Comparison of ENCODE assay signal across 8 mouse cellular contexts in the genomic region with DNA sequence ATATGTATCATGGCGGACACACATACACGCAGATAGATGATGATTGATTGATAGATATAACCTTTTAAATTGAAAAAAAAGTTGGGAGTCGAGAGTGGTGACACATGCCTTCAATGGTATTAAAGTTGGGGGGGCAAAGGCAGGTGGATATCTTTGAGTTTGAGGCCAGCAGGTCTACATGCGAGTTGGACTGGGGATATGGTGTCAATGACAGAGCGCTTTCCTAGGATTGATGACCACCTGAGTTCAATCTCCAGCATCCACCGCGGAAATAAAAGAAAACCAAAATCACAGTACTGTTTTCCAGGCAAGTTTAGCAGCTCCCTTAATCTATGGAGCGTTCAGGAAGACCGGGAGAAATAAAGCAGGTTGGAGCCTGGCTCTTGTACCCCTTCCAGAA. TPM values are rescaled to one million over a fixed set of nuclear protein-coding genes. Genes with fewer than 3 reads are reported as not detected.
DNase-seq lines count a peak whose midpoint lies in the region; ATAC-seq and TF ChIP-seq lines count a peak whose summit lies in the region.

No protein-coding gene starts in this region.

- H3K4me1 ChIP-seq in heart, embryonic 10.5 days = peaks cover 12% of the 10 kb centered on the region; the same call in 1 of the 2 replicates
- peaks cover 12% of the 10 kb centered on the region for H3K4me1 ChIP-seq in forebrain, embryonic 12.5 days
- H3K4me1 ChIP-seq in liver, embryonic 13.5 days (replicated peaks) = peaks cover 12% of the 10 kb centered on the region; the same call in 1 of the 2 replicates

- H3K4me3 ChIP-seq in heart, embryonic 10.5 days = peak overlapping the region; percentile 85
- H3K4me3 ChIP-seq in C2C12 (ENCODE audit: insufficient read depth, poor library complexity, severe bottlenecking) = peak overlapping the region; percentile 63
- H3K4me3 ChIP-seq in forebrain, embryonic 12.5 days (replicated peaks) = peak overlapping the region; percentile 74
- peak overlapping the region; percentile 55 for H3K4me3 ChIP-seq in liver, embryonic 13.5 days (replicated peaks)

- no peaks in the 10 kb centered on the region for H3K79me3 ChIP-seq in C2C12 (ENCODE audit: low read depth)

- WGBS in heart, embryonic 10.5 days = 39% methylated on average over 9 of the region's 9 CpGs
- 50% methylated on average over 9 of the region's 9 CpGs for WGBS in forebrain, embryonic 12.5 days
- WGBS in liver, embryonic 13.5 days (ENCODE audit: insufficient replicate concordance) = 36% methylated on average over 9 of the region's 9 CpGs

- H3ac ChIP-seq in C2C12 (ENCODE audit: control insufficient read depth, insufficient read length, low read depth) = no peak overlapping the region

- H3K36me3 ChIP-seq in heart, embryonic 10.5 days = peaks cover 16% of the 10 kb centered on the region
- no peaks in the 10 kb centered on the region for H3K36me3 ChIP-seq in C2C12 (ENCODE audit: control insufficient read depth, insufficient read depth)
- peaks cover 20% of the 10 kb centered on the region for H3K36me3 ChIP-seq in forebrain, embryonic 12.5 days (replicated peaks)
- no peaks in the 10 kb centered on the region for H3K36me3 ChIP-seq in liver, embryonic 13.5 days

- H3K27me3 ChIP-seq in heart, embryonic 10.5 days (ENCODE audit: insufficient read depth, poor library complexity, severe bottlenecking) = no peaks in the 10 kb centered on the region
- H3K27me3 ChIP-seq in C2C12 (ENCODE audit: control insufficient read depth, insufficient read depth, insufficient read length) = no peaks in the 10 kb centered on the region
- no peaks in the 10 kb centered on the region for H3K27me3 ChIP-seq in forebrain, embryonic 12.5 days
- H3K27me3 ChIP-seq in liver, embryonic 13.5 days = no peaks in the 10 kb centered on the region

- H3K9ac ChIP-seq in forebrain, embryonic 12.5 days = peak overlapping the region; percentile 66
- no peak overlapping the region for H3K9ac ChIP-seq in liver, embryonic 13.5 days

- no peaks in the 10 kb centered on the region for H3K79me2 ChIP-seq in C2C12 (ENCODE audit: control insufficient read depth, insufficient read depth)

- peak; percentile 28 for ATAC-seq in forebrain, embryonic 12.5 days (ENCODE audit: low FRiP score)
- no peak for ATAC-seq in liver, embryonic 13.5 days (ENCODE audit: low read depth)

- peak overlapping the region; percentile 69 for H3K4me2 ChIP-seq in forebrain, embryonic 12.5 days
- H3K4me2 ChIP-seq in liver, embryonic 13.5 days = peak overlapping the region; percentile 54

- no peak for DNase-seq in heart, embryonic 10.5 days (ENCODE audit: low spot score)
- no peak for DNase-seq in heart, adult 18-20 months
- DNase-seq in liver, embryonic 13.5 days = no peak
- no peak for DNase-seq in T-cell, adult 2 months (ENCODE audit: low spot score)
- no peak for DNase-seq in Muller cell, postnatal 12 days (ENCODE audit: inconsistent ontology term)
- DNase-seq in lung, adult 18-20 months = no peak

- no peaks in the 10 kb centered on the region for H3K9me3 ChIP-seq in heart, embryonic 10.5 days
- 0 out of 2 replicates have a peak, but pooled peaks cover 2% of the 10 kb centered on the region for H3K9me3 ChIP-seq in forebrain, embryonic 12.5 days
- H3K9me3 ChIP-seq in liver, embryonic 13.5 days (replicated peaks) = no peaks in the 10 kb centered on the region

- TF ChIP-seq CTCF in C2C12 (IDR thresholded peaks at IDR 0.05; ENCODE audit: control insufficient read depth, insufficient read depth, insufficient read length) = no peak

- H3K27ac ChIP-seq in heart, embryonic 10.5 days = peak overlapping the region; percentile 62
- H3K27ac ChIP-seq in forebrain, embryonic 12.5 days = no peak overlapping the region
- no peak overlapping the region for H3K27ac ChIP-seq in liver, embryonic 13.5 days

TF ChIP-seq in C2C12, 6 proteins besides CTCF, POLR2A, EP300 and RAD21:
- TF ChIP-seq MYOD1 (IDR thresholded peaks at IDR 0.05; ENCODE audit: control insufficient read depth, insufficient read length, low read depth) (no peak), MYOG (IDR thresholded peaks at IDR 0.05; ENCODE audit: control insufficient read depth, extremely low read depth, insufficient read length) (no peak), CEBPB (IDR thresholded peaks at IDR 0.05; ENCODE audit: low read depth) (no peak), FOSL1 (IDR thresholded peaks at IDR 0.05; ENCODE audit: insufficient read depth, low read length, poor library complexity, severe bottlenecking) (no peak), MAX (IDR thresholded peaks at IDR 0.05) (no peak), USF1 (IDR thresholded peaks at IDR 0.05; ENCODE audit: low read depth) (no peak)

RNA-seq across cellular contexts. Expression of a gene that starts 0.4 kb away (rescaled TPM):
- 42.4 and 54.5 TPM in 2 replicates for polyA plus RNA-seq in heart, embryonic 10.5 days (2016; fragmentation: Nextera tagmentation; extraction: Ambion mirVana)
- total RNA-seq in heart, adult 18-20 months (2021) = 10 to 100 TPM in 1 of 2 experiments, 1 to 10 TPM in 1; 8.9 to 10.0 TPM
- 21.6 TPM for polyA plus RNA-seq in C2C12 (2012; fragmentation: generic; extraction: Trizol)
- polyA plus RNA-seq in forebrain, embryonic 12.5 days (2016; fragmentation: Nextera tagmentation; extraction: Ambion mirVana) = 107 and 115 TPM in 2 replicates
- 13.3 and 13.7 TPM in 2 replicates for polyA plus RNA-seq in liver, embryonic 13.5 days (2015; fragmentation: Nextera tagmentation; extraction: Ambion mirVana)

RNA-seq across cellular contexts. Expression of a gene that starts 24.6 kb away (rescaled TPM):
- 29.8 and 50.3 TPM in 2 replicates for polyA plus RNA-seq in heart, embryonic 10.5 days (2016; fragmentation: Nextera tagmentation; extraction: Ambion mirVana)
- not detected for total RNA-seq in heart, adult 18-20 months (2021)
- polyA plus RNA-seq in C2C12 (2012; fragmentation: generic; extraction: Trizol) = 0.11 TPM
- polyA plus RNA-seq in forebrain, embryonic 12.5 days (2016; fragmentation: Nextera tagmentation; extraction: Ambion mirVana) = 33.7 and 42.6 TPM in 2 replicates
- polyA plus RNA-seq in liver, embryonic 13.5 days (2015; fragmentation: Nextera tagmentation; extraction: Ambion mirVana) = 1.3 and 1.8 TPM in 2 replicates

RNA-seq across cellular contexts. Expression of a gene that starts 45.5 kb away (rescaled TPM):
- polyA plus RNA-seq in heart, embryonic 10.5 days (2016; fragmentation: Nextera tagmentation; extraction: Ambion mirVana) = 265 and 272 TPM in 2 replicates
- 100 to 1,000 TPM; 190 to 205 TPM for total RNA-seq in heart, adult 18-20 months (2021)
- 311 TPM for polyA plus RNA-seq in C2C12 (2012; fragmentation: generic; extraction: Trizol)
- 287 and 302 TPM in 2 replicates for polyA plus RNA-seq in forebrain, embryonic 12.5 days (2016; fragmentation: Nextera tagmentation; extraction: Ambion mirVana)
- 190 and 196 TPM in 2 replicates for polyA plus RNA-seq in liver, embryonic 13.5 days (2015; fragmentation: Nextera tagmentation; extraction: Ambion mirVana)

RNA-seq across cellular contexts. Expression of a gene that starts 58.8 kb away (rescaled TPM):
- polyA plus RNA-seq in heart, embryonic 10.5 days (2016; fragmentation: Nextera tagmentation; extraction: Ambion mirVana) = 0.50 and 0.69 TPM in 2 replicates
- total RNA-seq in heart, adult 18-20 months (2021) = 1 to 10 TPM; 5.1 to 8.4 TPM
- polyA plus RNA-seq in C2C12 (2012; fragmentation: generic; extraction: Trizol) = 5.1 TPM
- 0.27 and 0.50 TPM in 2 replicates for polyA plus RNA-seq in forebrain, embryonic 12.5 days (2016; fragmentation: Nextera tagmentation; extraction: Ambion mirVana)
- 2.3 and 3.0 TPM in 2 replicates for polyA plus RNA-seq in liver, embryonic 13.5 days (2015; fragmentation: Nextera tagmentation; extraction: Ambion mirVana)

Comparison
In these comparisons a context has a peak if more than half of its experiments do, and no peak if none do; other contexts are left out.
1. RNA of a gene that starts 24.6 kb away (polyA plus RNA-seq): 29.8 to 50.3 TPM in heart, embryonic 10.5 days and 33.7 to 42.6 TPM in forebrain, embryonic 12.5 days; 1.3 to 1.8 TPM in liver, embryonic 13.5 days and 0.11 TPM in C2C12 (single experiment); every median in the first group is over 10 times any median in the second.
2. Peak in every context shown above with its lines, with median percentiles within 50 percentile points of each other: H3K4me3 ChIP-seq.